ENCODE assay signal across 13 mouse cellular contexts in the genomic region with DNA sequence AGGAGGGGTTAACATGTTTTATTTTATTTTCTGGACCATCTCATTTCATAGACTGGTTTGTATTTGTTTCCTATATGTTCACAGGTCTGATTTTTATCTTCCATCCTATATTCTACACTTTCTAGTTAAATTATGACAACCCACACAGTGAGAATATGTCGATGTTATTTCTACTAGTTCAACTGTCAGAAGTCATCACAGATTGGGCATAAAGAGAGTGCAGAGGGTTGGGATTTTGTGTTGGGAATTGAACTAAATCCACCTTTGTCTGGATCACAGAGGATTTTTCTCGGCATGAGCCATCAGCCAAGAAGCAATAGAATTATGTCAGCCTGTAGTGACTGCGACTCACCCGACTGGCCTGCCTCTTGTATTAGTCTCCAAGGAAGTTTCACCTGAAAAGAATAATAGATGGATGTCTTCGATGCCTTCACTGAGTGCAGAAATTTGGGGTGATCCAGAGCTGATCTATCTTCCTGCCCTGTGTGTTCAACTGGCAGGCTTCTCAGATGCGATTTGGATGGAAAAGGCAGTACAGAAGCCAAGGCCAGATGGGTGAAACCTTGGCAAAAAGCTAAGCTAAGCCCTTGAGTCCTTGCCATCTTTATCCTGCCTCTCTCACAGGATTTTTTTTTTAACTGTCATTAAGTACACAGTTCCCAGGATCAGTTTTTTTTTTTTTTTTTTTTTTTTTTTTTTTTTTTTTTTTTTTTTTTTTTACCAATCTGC. TPM values are rescaled to one million over a fixed set of nuclear protein-coding genes. Genes with fewer than 3 reads are reported as not detected.
A peak's percentile ranks its signal among the peaks of the same experiment; 100 is the strongest.
DNase-seq lines count a peak whose midpoint lies in the region; ATAC-seq and TF ChIP-seq lines count a peak whose summit lies in the region.
"Had no signal": no experiment of that assay in that cellular context is flagged by ENCODE, and none has a peak within 500 bp of the region (broad histone marks: within the 10 kb centered on the region; RNA-seq: fewer than 3 reads in every experiment).

No protein-coding gene starts in this region.

- H3K4me1 ChIP-seq in hindbrain, postnatal 0 days (ENCODE audit: insufficient read depth, low read length): peaks cover 8% of the 10 kb centered on the region; the same call in 1 of the 2 replicates
- H3K4me1 ChIP-seq in hindbrain, embryonic 10.5 days (replicated peaks): 0 out of 2 replicates have a peak, but pooled peaks cover 3% of the 10 kb centered on the region
- no peaks in the 10 kb centered on the region for H3K4me1 ChIP-seq in CH12.LX (ENCODE audit: control insufficient read depth in 1 of 2, insufficient read depth in 2 of 2)
- H3K4me1 ChIP-seq in heart, embryonic 12.5 days (replicated peaks): no peaks in the 10 kb centered on the region
- H3K4me1 ChIP-seq: liver, embryonic 13.5 days had no signal

- dilution Hi-C loops in CH12.LX (cut with MboI; ENCODE audit: extremely low pct_ligation_motif_present, extremely low pct_unique_long_range_greater_than_20kb, low sequenced_read_pairs): no loop called here

- WGBS in hindbrain, postnatal 0 days: 41% methylated on average over 6 of the region's 6 CpGs
- 87% methylated on average over 6 of the region's 6 CpGs for WGBS in hindbrain, embryonic 10.5 days
- WGBS in heart, embryonic 12.5 days: 82% methylated on average over 6 of the region's 6 CpGs

- H3K4me3 ChIP-seq in hindbrain, postnatal 0 days (ENCODE audit: low read length): no peak overlapping the region
- no peak overlapping the region for H3K4me3 ChIP-seq in hindbrain, embryonic 10.5 days
- no peak overlapping the region for H3K4me3 ChIP-seq in CH12.LX (replicated peaks in 1 of 3; ENCODE audit: low read depth in 2 of 3, low read length in 2 of 3, poor library complexity in 1 of 3)
- no peak overlapping the region for H3K4me3 ChIP-seq in heart, embryonic 12.5 days
- H3K4me3 ChIP-seq: embryonic facial prominence, embryonic 15.5 days; liver, embryonic 13.5 days had no signal

- no peak overlapping the region for H3K4me2 ChIP-seq in hindbrain, postnatal 0 days (ENCODE audit: low read depth, low read length)
- no peak overlapping the region for H3K4me2 ChIP-seq in CH12.LX (ENCODE audit: insufficient read depth, low read depth, poor library complexity, severe bottlenecking)
- H3K4me2 ChIP-seq in heart, embryonic 12.5 days: no peak overlapping the region
- H3K4me2 ChIP-seq: embryonic facial prominence, embryonic 15.5 days; liver, embryonic 13.5 days had no signal

- in situ Hi-C loops in CH12.LX (cut with MboI; ENCODE audit: low pct_ligation_motif_present, low pct_unique_long_range_greater_than_20kb, low sequenced_read_pairs): no loop called here

- TF ChIP-seq EP300 in CH12.LX (IDR thresholded peaks at IDR 0.05; ENCODE audit: low read length): no peak

- H3K27ac ChIP-seq in hindbrain, postnatal 0 days: peak overlapping the region; percentile 66
- no peak overlapping the region for H3K27ac ChIP-seq in hindbrain, embryonic 10.5 days
- no peak overlapping the region for H3K27ac ChIP-seq in CH12.LX (ENCODE audit: insufficient read depth, low read depth)
- no peak overlapping the region for H3K27ac ChIP-seq in heart, embryonic 12.5 days (ENCODE audit: poor library complexity, severe bottlenecking)
- H3K27ac ChIP-seq: embryonic facial prominence, embryonic 15.5 days; liver, embryonic 13.5 days had no signal

- H3K36me3 ChIP-seq in hindbrain, postnatal 0 days (ENCODE audit: insufficient read depth, low read length): no peaks in the 10 kb centered on the region
- H3K36me3 ChIP-seq in hindbrain, embryonic 10.5 days: no peaks in the 10 kb centered on the region
- no peaks in the 10 kb centered on the region for H3K36me3 ChIP-seq in CH12.LX (replicated peaks in 1 of 2; ENCODE audit: control insufficient read depth in 1 of 2, insufficient read depth in 1 of 2, low read length in 1 of 2)
- peaks cover 13% of the 10 kb centered on the region; the same call in 1 of the 2 replicates for H3K36me3 ChIP-seq in heart, embryonic 12.5 days
- H3K36me3 ChIP-seq: embryonic facial prominence, embryonic 15.5 days; liver, embryonic 13.5 days had no signal

- H3K9me3 ChIP-seq in hindbrain, postnatal 0 days (ENCODE audit: low read length): no peaks in the 10 kb centered on the region
- H3K9me3 ChIP-seq in hindbrain, embryonic 10.5 days: no peaks in the 10 kb centered on the region
- no peaks in the 10 kb centered on the region for H3K9me3 ChIP-seq in CH12.LX (replicated peaks; ENCODE audit: low read length)
- peaks cover 3% of the 10 kb centered on the region; the same call in 1 of the 2 replicates for H3K9me3 ChIP-seq in heart, embryonic 12.5 days (replicated peaks)
- H3K9me3 ChIP-seq: embryonic facial prominence, embryonic 15.5 days; liver, embryonic 13.5 days had no signal

- DNase-seq in hindbrain, postnatal 0 days (ENCODE audit: low spot score): peak; percentile 73
- no peak for DNase-seq in hindbrain, embryonic 10.5 days (ENCODE audit: low spot score)
- DNase-seq in CH12.LX (ENCODE audit: extremely low read depth): no peak
- peak; percentile 65 for DNase-seq in adrenal gland, postnatal 10 days
- DNase-seq in cerebellum, adult 9-11 months: peak; percentile 88
- DNase-seq in lung, adult 18-20 months: no peak
- DNase-seq in gastrocnemius, adult 18-20 months (ENCODE audit: low spot score): no peak
- DNase-seq: liver, embryonic 13.5 days; lung, postnatal 4 days had no signal

- H3K9ac ChIP-seq in hindbrain, postnatal 0 days (replicated peaks; ENCODE audit: low read length): no peak overlapping the region
- no peak overlapping the region for H3K9ac ChIP-seq in CH12.LX (ENCODE audit: insufficient read depth, low read depth)
- H3K9ac ChIP-seq in heart, embryonic 12.5 days: no peak overlapping the region
- H3K9ac ChIP-seq: embryonic facial prominence, embryonic 15.5 days; liver, embryonic 13.5 days had no signal

- TF ChIP-seq POLR2A in CH12.LX (IDR thresholded peaks at IDR 0.05; ENCODE audit: low read depth, low read length): no peak

- no peaks in the 10 kb centered on the region for H3K27me3 ChIP-seq in hindbrain, postnatal 0 days (ENCODE audit: insufficient read depth, low read length)
- H3K27me3 ChIP-seq in hindbrain, embryonic 10.5 days (ENCODE audit: insufficient read depth, poor library complexity, severe bottlenecking): no peaks in the 10 kb centered on the region
- H3K27me3 ChIP-seq in CH12.LX (replicated peaks): no peaks in the 10 kb centered on the region
- no peaks in the 10 kb centered on the region for H3K27me3 ChIP-seq in heart, embryonic 12.5 days (replicated peaks)
- H3K27me3 ChIP-seq: embryonic facial prominence, embryonic 15.5 days; liver, embryonic 13.5 days had no signal

- no peaks in the 10 kb centered on the region for H3K79me2 ChIP-seq in CH12.LX (replicated peaks; ENCODE audit: control insufficient read depth, extremely low read depth, insufficient read depth, poor library complexity, severe bottlenecking)

- TF ChIP-seq RAD21 in CH12.LX (IDR thresholded peaks at IDR 0.05; ENCODE audit: low read depth, low read length): no peak

- peak; percentile 54 for ATAC-seq in hindbrain, postnatal 0 days
- no peak for ATAC-seq in heart, embryonic 12.5 days (ENCODE audit: insufficient number of reproducible peaks, low FRiP score)
- ATAC-seq: intestine, postnatal 0 days had no signal

- TF ChIP-seq CTCF in hindbrain, postnatal 0 days (IDR thresholded peaks at IDR 0.05; ENCODE audit: low read depth): no peak
- TF ChIP-seq CTCF in CH12.LX (conservative IDR thresholded peaks at IDR 0.05 in 1 of 2, IDR thresholded peaks at IDR 0.05 in 1 of 2; ENCODE audit: low read depth in 2 of 2, low read length in 2 of 2): no peak

TF ChIP-seq in CH12.LX, 34 proteins besides CTCF, POLR2A, EP300 and RAD21:
- no peak for TF ChIP-seq MEF2A (IDR thresholded peaks at IDR 0.05; ENCODE audit: borderline replicate concordance, low read depth, low read length)
- peak; percentile 45; the same call in 1 of the 2 replicates for TF ChIP-seq ZNF384 (IDR thresholded peaks at IDR 0.05; ENCODE audit: low read depth, low read length)

RNA-seq across cellular contexts. Expression of a gene that starts 46.1 kb away (rescaled TPM):
- 0.21 TPM in 1 of 2 replicates, not detected in the other for total RNA-seq in hindbrain, postnatal 0 days (2014; rRNA removed)
- 0.13 TPM in 1 of 2 replicates, not detected in the other for polyA plus RNA-seq in hindbrain, postnatal 0 days (2015; fragmentation: Nextera tagmentation; extraction: Ambion mirVana)
- not detected in 2 replicates for polyA plus RNA-seq in hindbrain, embryonic 10.5 days (2016; fragmentation: Nextera tagmentation; extraction: Ambion mirVana)
- total RNA-seq in CH12.LX (2012; rRNA removed) (7.3 and 9.1 TPM in 2 replicates), CH12.LX (2014; rRNA removed) (15.8 and 15.9 TPM in 2 replicates)
- 16.6 and 20.8 TPM in 2 replicates for polyA plus RNA-seq in CH12.LX (2012; ENCODE audit: insufficient read length, low read depth)
- total RNA-seq in adrenal gland, postnatal 10 days (2021): under 1 TPM; 0.57 to 0.67 TPM
- polyA plus RNA-seq in heart, embryonic 12.5 days (2016; fragmentation: Nextera tagmentation; extraction: Ambion mirVana): 0.27 TPM in 1 of 2 replicates, not detected in the other
- not detected for total RNA-seq in gastrocnemius, adult 18-20 months (2021)
- polyA plus RNA-seq: heart, embryonic 14.5 days had no signal

Comparison
In these comparisons a context has a peak if more than half of its experiments do, and no peak if none do; other contexts are left out.
1. DNase-seq: peak in hindbrain, postnatal 0 days (single experiment), adrenal gland, postnatal 10 days (single experiment) and cerebellum, adult 9-11 months (single experiment); none in hindbrain, embryonic 10.5 days (single experiment), CH12.LX (single experiment), lung, adult 18-20 months (0 of 2) and gastrocnemius, adult 18-20 months (single experiment).